Mouse (Mus musculus) kidney, postnatal 10 days (tissue): ENCODE data around the gene Shld2.
"Not testable (repeated sequence)": the region's sequence is repeated elsewhere in the genome, so short reads cannot be mapped to it uniquely, and the experiment has no call there.

Experiments
- DNase-seq: peaks from one replicate; pipeline ENCODE4 v3.0.0; 2021; ENCODE audit warnings: mixed read lengths

The Shld2 gene

DNA sequence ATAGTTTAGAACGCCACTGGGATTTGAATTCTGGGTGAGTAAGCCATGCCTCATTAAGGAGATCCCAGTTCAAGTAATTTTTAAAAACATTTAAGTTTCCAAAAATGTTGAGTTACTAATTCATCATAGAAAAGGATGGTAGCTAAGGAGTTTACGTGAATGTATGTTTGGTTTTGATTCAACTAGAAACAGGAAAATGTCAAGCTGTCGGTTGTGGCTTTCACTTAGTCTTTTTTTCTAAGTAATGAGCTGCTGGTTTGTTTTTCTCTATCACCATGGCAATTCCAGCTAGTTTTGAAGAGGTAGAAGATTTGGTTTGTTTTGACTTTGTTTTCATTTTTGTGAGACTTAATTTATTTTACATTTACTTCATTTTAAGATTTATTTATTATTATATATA lies 7.1 kb upstream of the Shld2 start:
- DNase-seq = no peak

DNA sequence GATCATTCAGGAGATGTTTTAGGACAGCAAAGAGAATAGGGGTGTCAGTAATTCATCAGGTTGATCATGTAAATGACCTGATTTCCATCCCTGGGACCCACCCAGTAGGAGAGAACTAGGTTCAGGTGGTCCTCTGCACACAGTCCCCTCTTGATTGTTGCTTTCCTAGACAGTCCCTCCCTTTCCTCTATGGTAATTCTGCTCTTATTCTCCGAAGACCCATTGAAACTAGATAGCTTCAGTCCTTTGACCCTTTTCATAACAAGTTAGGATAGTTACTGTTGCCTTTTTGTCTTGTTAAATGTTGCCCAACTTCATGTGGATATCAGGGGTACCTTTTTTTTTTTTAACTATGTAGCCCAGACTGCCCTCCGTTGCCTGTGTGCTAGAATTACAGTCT lies 6.1 kb upstream of the Shld2 start:
- no peak for DNase-seq

DNA sequence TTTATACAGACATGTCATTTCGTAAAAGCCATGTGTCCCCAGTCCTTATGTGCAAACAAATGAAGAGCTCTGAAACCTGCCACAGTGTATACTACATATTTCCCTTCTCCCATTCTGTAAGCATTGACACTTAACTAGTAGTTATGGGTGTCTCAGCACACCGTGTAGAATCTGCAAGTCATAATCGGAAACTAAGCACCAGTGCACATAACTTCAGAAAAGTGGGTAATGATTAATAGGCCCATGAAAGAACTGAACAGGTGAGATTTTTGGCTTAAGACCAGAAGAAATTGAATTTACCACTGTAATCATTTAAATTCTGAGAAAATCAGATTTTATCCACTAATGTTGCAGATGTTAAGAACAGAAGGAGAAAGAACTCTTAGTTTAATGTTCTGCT lies 4.5 kb upstream of the Shld2 start:
- no peak for DNase-seq

GRCm38 (mm10) chr14:34314383-34314782 lies 4.1 kb upstream of the Shld2 start:
- DNase-seq = not testable (repeated sequence)

GRCm38 (mm10) chr14:34313612-34314011 lies 3.3 kb upstream of the Shld2 start:
- DNase-seq = no peak

GRCm38 (mm10) chr14:34312339-34313048 lies 2.2 kb upstream of the Shld2 start:
- no peak for DNase-seq

DNA sequence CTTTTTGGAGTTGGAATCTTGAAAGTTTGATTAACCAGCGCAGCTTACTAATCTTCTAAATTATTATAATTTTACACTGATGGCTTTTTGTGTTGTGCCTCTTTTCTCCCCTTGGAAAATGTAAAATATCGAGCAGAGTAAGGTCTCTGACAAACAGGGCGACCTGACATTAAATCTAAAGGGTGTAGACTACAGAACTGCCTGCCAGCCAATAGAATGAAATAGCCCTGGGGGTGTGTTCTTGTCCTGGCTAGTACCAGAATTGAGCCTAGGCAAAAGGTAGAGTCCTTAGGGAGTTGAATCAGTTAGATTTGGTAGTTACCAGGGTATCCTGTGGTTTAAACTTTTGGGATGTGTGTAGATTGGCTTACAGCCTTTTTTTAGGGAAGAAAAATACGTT lies 1.4 kb upstream of the Shld2 start:
- peak; percentile 42 for DNase-seq

DNA sequence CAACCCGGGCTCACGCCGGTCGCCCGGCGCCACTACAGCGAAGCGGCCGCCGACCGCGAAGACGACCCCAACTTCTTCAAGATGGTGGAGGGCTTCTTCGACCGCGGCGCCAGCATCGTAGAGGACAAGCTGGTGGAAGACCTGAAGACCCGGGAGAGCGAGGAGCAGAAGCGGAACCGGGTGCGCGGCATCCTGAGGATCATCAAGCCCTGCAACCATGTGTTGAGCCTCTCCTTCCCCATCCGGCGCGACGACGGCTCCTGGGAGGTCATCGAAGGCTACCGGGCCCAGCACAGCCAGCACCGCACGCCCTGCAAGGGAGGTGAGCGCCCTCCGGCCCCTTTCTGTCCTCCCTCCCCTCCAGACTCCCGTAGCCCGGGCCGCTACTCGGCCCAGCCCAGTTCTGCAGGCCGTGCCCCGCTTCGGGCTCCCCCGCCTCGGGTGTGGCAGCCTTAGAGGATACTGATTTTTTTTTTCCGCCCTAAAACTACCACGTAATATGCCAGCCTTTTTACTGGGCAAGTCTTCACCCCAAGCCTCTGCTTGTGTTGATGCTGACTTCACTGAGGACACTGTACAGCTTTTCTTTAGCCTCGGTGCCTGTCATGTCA lies 833 bp upstream of the Shld2 start:
- peak; percentile 70 for DNase-seq

DNA sequence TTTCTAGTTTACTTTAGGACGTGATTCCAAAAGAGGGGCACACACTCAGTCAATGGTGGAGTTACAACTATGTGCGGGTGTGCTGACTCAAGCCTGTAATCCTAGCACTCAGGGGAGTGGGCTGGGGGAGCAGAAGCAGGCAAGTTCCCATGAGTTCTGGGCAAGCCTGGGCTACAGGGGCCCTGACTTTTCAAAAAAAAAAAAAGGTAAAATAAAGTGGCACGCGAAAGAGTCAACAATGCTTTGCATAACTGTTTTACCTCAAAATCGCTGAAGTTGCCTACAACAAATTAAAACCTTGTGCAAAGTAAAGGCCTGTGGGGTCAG lies 423 bp downstream of the Shld2 start:
- no peak for DNase-seq

- no peak for DNase-seq
Observed at GRCm38 (mm10) chr14:34309266-34309665, 1.0 kb downstream of the Shld2 start.

DNA sequence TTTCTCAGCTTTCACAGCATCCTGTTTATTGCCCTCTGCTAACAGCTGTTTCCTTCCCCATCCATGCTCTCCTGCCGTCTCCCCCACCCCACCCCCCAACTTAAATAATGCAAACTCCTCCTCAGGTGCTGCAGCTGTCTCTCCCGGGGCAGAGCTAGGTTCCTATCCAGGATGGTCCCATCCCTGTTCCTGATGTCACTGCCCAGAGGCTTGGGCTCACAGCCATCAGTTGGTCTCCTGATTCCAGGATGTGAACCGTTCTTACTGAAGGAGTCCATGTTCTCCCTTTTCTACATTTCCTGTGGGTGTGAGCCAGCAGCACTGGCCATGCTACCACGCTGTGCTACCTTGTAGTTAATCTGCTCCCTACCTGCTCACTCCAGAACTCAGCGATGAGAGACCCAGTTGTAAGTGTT lies 7.0 kb downstream of the Shld2 start:
- peak; percentile 56 for DNase-seq

- DNase-seq = no peak
Observed at GRCm38 (mm10) chr14:34302681-34303242, 7.5 kb downstream of the Shld2 start.

DNA sequence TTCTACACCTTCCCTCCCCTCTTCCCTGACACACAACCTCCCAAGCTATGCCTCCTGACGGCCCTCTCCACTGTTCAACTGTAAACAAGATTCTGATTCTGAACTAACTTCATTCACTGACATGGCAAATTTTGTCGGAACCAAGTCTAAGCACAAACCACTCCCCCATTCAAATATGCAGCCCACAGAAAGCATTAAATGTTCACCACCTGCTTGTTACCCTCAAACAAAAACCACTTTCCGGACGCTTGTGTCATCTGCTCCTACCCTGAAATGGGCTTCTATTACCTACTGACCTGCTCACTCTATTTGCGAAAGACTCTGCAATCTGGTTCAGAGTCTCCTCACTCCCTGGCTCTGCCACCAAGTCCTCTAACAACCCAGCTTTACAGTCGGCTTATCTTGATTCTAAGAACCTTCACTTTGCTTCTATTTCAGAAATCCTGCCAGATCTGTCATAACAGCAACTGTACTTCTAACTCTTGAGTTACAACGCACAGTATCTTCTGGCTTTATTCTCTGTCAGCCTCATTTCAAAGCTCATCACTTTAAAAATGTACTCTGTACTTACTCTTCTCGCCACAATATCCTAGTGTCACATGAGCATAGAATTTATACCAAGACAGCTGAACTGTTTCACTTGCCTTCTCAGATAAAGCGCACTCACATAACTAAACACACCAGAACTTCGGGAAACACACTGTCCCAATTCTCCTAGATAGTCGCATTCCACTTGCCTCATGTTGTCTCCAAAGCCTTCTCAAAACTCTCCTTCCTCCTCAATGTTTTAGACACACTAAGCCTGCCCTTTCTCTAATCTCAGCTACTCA lies 11.2 kb downstream of the Shld2 start:
- no peak for DNase-seq

DNA sequence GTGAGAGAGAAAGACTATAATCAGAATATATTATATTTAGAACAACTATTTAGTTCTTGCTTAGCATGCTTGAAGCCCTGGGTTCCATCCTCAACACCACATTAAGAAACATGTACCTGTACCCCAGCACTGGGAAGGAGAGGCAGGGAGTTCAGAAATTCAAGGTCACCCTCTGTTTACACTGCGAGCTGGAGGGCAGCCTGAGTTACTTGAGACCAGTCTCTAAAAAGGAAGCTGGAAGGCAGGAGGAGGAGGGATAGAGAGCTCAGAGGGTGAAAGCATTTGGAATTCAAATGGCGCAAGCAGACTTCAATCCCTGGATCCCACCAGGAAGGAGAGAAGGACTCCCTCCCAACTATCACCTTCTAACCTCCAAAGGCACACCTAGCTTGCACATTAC lies 12.7 kb downstream of the Shld2 start:
- peak; percentile 34 for DNase-seq

GRCm38 (mm10) chr14:34297038-34297437 lies 13.3 kb downstream of the Shld2 start:
- no peak for DNase-seq

DNA sequence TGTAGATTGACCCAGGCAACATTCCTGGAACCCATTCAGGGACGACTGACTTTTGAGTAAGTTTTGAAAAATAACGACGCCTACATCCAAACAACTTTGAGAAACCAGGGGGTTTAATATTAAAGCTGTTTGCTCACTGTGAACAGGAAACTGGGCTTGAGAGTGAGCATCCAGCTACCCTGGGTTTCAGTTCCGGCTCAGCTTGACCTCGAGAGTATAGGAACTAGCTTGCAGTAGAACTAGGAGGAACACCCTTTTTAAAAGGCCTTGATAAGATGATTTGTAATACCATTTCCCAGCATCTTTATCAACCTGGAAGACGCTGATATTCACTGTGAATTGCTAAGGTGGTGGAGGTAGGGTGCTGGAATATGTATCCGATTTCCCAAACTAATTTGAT lies 13.9 kb downstream of the Shld2 start:
- DNase-seq = no peak

DNA sequence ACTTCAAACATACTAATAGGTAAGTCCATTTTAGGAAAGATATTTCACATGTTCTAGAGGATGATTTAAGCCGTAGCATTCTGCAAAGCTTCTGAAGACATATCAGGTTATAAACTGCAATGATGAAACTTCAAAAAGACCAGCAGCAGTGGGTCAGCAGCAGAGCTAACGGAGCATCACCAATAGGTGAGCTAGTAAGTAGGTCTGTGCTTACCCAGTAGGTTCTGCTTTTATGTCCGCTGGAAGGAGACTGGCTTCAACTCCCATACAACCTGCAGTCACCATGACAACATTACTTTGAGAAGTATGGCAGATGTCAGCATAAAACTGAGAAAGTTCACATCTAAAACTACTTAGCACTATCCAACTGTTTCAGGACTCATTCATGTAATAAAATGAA lies 16.7 kb downstream of the Shld2 start:
- DNase-seq = peak; percentile 26

GRCm38 (mm10) chr14:34290229-34290628 lies 20.1 kb downstream of the Shld2 start:
- no peak for DNase-seq

DNA sequence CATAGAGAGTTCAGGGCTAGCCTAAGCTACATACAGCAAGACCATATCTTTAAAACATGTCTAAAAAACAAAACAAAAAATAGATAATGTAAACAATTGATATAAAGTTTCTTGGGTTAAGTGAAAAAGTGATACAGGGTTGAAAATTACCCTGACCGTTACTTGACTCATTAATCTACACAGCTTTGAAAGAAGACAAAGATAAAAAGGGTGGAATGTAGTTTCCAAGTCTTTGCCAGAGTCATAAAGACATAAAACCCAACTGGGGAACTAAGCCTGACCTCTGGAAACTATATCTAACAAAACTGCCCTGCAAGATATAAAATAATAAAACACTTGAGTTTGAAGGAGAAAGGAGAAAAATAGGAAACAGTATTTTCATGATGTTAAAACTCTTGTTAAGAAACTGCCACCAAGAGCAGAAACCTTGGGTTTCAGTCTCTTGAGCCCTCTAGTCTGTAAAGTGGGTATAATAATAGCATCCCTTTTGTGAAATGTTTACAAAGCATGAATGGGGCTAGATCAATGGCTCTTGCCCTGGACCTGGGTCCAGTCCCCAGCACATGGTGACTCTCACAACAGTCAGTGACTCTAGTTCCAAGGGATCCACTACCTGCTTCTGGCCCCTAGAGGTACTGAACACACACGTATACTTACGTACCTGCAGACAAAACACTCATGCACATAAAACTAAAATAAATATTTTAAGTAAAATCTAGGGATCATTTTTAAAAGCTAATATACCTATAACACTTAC lies 20.9 kb downstream of the Shld2 start:
- no peak for DNase-seq

DNA sequence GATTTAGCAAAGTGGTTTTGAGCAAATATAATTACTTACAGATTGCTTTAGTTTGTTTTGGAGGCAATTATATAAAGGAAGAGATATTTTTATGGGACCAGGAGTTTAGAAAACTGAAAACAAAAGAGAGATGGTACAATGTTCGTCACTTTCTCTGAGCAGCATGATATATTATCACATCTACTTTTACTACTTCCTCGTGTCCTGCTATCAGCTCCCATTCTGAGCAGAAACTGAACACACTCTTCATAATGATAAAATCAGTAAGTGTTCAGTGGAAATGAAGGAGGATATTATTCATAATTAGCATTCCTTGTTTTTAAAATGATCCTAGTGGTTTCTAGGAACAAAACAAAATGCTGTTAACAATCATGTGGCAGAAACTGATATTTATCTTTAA lies 21.9 kb downstream of the Shld2 start:
- no peak for DNase-seq

- no peak for DNase-seq
Observed at GRCm38 (mm10) chr14:34281736-34282269, 28.5 kb downstream of the Shld2 start.

GRCm38 (mm10) chr14:34280798-34281197 lies 29.5 kb downstream of the Shld2 start:
- DNase-seq = no peak

- no peak for DNase-seq
Observed at GRCm38 (mm10) chr14:34279726-34280125, 30.6 kb downstream of the Shld2 start.
